Mouse (Mus musculus): ENCODE data around the gene Ypel2.

Gene Ypel2

GRCm38 (mm10) chr11:86932201-86932600 is 61.3 kb downstream of the Ypel2 start:
- no peak for DNase-seq (ENCODE audit: low spot score in 2 of 2)

GRCm38 (mm10) chr11:86930636-86931180 is 62.8 kb downstream of the Ypel2 start:
- DNase-seq (ENCODE audit: low spot score in 2 of 2): no peak

- no peak for DNase-seq (ENCODE audit: low spot score in 2 of 2)
These were observed 63.5 kb downstream of the Ypel2 start for GRCm38 (mm10) chr11:86929985-86930384.

GRCm38 (mm10) chr11:86929531-86929930 is 64.0 kb downstream of the Ypel2 start:
- no peak for DNase-seq (ENCODE audit: low spot score in 2 of 2)

- DNase-seq (ENCODE audit: low spot score in 2 of 2): peak in 1 of 2 experiments; percentile 2
These were observed 68.3 kb downstream of the Ypel2 start for GRCm38 (mm10) chr11:86925085-86925638.

- no peak for DNase-seq (ENCODE audit: low spot score in 2 of 2)
These were observed 68.9 kb downstream of the Ypel2 start for GRCm38 (mm10) chr11:86924629-86925028.

GRCm38 (mm10) chr11:86923654-86924053 is 69.9 kb downstream of the Ypel2 start:
- DNase-seq (ENCODE audit: low spot score in 2 of 2): no peak

GRCm38 (mm10) chr11:86922029-86922428 is 71.5 kb downstream of the Ypel2 start:
- DNase-seq (ENCODE audit: low spot score in 2 of 2): no peak

- no peak for DNase-seq (ENCODE audit: low spot score in 2 of 2)
These were observed 72.2 kb downstream of the Ypel2 start for GRCm38 (mm10) chr11:86921335-86921734.

GRCm38 (mm10) chr11:86920111-86921080 is 73.1 kb downstream of the Ypel2 start:
- DNase-seq (ENCODE audit: low spot score in 2 of 2): no peak

GRCm38 (mm10) chr11:86919468-86919867 is 74.0 kb downstream of the Ypel2 start:
- no peak for DNase-seq (ENCODE audit: low spot score in 2 of 2)

- no peak for DNase-seq (ENCODE audit: low spot score in 2 of 2)
These were observed 76.0 kb downstream of the Ypel2 start for GRCm38 (mm10) chr11:86917536-86917935.

GRCm38 (mm10) chr11:86916596-86917249 is 76.8 kb downstream of the Ypel2 start:
- no peak for DNase-seq (ENCODE audit: low spot score in 2 of 2)

- DNase-seq (ENCODE audit: low spot score in 2 of 2): no peak
These were observed 79.2 kb downstream of the Ypel2 start for GRCm38 (mm10) chr11:86914329-86914728.

GRCm38 (mm10) chr11:86910244-86910643 is 83.3 kb downstream of the Ypel2 start:
- no peak for DNase-seq (ENCODE audit: low spot score in 2 of 2)

GRCm38 (mm10) chr11:86909028-86909427 is 84.5 kb downstream of the Ypel2 start:
- DNase-seq (ENCODE audit: low spot score in 2 of 2): no peak

GRCm38 (mm10) chr11:86907889-86908590 is 85.5 kb downstream of the Ypel2 start:
- DNase-seq (ENCODE audit: low spot score in 2 of 2): peak in 1 of 2 experiments; percentile 16

- no peak for DNase-seq (ENCODE audit: low spot score in 2 of 2)
These were observed 86.5 kb downstream of the Ypel2 start for GRCm38 (mm10) chr11:86906767-86907662.

GRCm38 (mm10) chr11:86906257-86906656 is 87.2 kb downstream of the Ypel2 start:
- DNase-seq (ENCODE audit: low spot score in 2 of 2): no peak

- no peak for DNase-seq (ENCODE audit: low spot score in 2 of 2)
These were observed 88.2 kb downstream of the Ypel2 start for GRCm38 (mm10) chr11:86905261-86905660.

GRCm38 (mm10) chr11:86904706-86905105 is 88.8 kb downstream of the Ypel2 start:
- no peak for DNase-seq (ENCODE audit: low spot score in 2 of 2)

Measured in natural killer cell, adult 2 months (primary cell).